Mouse (Mus musculus) forebrain, embryonic 11.5 days (tissue): Measurements from ENCODE around the gene Srxn1. TPM values are rescaled to one million over a fixed set of nuclear protein-coding genes. Genes with fewer than 3 reads are reported as not detected.

Source experiments
- ATAC-seq: fragments of 200-750 bp; cut with Nextera tagmentation; replicated peaks from 2 replicates; pipeline ENCODE4 v1.8.0; 2017; ENCODE audit warnings: moderate TSS enrichment; ENCODE audit not compliant: low FRiP score
- DNase-seq: peaks from one replicate; pipeline ENCODE4 v3.0.0-alpha.2; 2017; ENCODE audit warnings: low spot score
- H3K27ac ChIP-seq: fragments of 300-500 bp; sonication (generic); 2 replicates; pipeline ENCODE4 v1.5.1; 2014; ENCODE audit warnings: low read depth, low read length
- H3K27me3 ChIP-seq: fragments of 300-500 bp; sonication (generic); 2 replicates; pipeline ENCODE4 v1.6.1; 2014; ENCODE audit warnings: mild to moderate bottlenecking, low read length, mixed read lengths; ENCODE audit not compliant: control insufficient read depth, insufficient read depth
- H3K36me3 ChIP-seq: fragments of 300-500 bp; sonication (generic); 2 replicates; pipeline ENCODE4 v1.6.1; 2014; ENCODE audit warnings: mild to moderate bottlenecking, low read length, moderate library complexity, mixed read lengths; ENCODE audit not compliant: control insufficient read depth, insufficient read depth
- H3K4me1 ChIP-seq: fragments of 300-500 bp; sonication (generic); replicated peaks from 2 replicates; pipeline ENCODE4 v1.6.1; 2014; ENCODE audit warnings: low read length, mixed read lengths; ENCODE audit not compliant: control insufficient read depth, insufficient read depth
- H3K4me2 ChIP-seq: fragments of 300-500 bp; sonication (generic); 2 replicates; pipeline ENCODE4 v1.6.1; 2014; ENCODE audit warnings: low read depth, mild to moderate bottlenecking, low read length, moderate library complexity, mixed read lengths; ENCODE audit not compliant: severe bottlenecking
- H3K4me3 ChIP-seq: fragments of 300-500 bp; sonication (generic); 2 replicates; pipeline ENCODE4 v1.5.1; 2014; ENCODE audit warnings: low read depth, low read length
- H3K9ac ChIP-seq: fragments of 300-500 bp; sonication (generic); 2 replicates; pipeline ENCODE4 v1.6.1; 2014; ENCODE audit warnings: low read length
- H3K9me3 ChIP-seq: fragments of 300-500 bp; sonication (generic); 2 replicates; pipeline ENCODE4 v1.6.1; 2016; ENCODE audit warnings: low read length, mixed read lengths; ENCODE audit not compliant: control insufficient read depth
- WGBS: fragments of 180-500 bp; shearing (Covaris S2); extraction: QIAGEN DNeasy Blood & Tissue Kit; methylation state at CpG from one replicate; pipeline ENCODE4 v1.1.7; 2014; 5-methylcytosine and 5-hydroxymethylcytosine counted together
- polyA plus RNA-seq: library from polyadenylated mRNA; unstranded; fragments of >200 nt; fragmentation: Nextera tagmentation; extraction: Ambion mirVana; gene quantifications from 2 replicates; pipeline ENCODE4 v1.2.1, GENCODE M21; 2014

Srxn1 gene
- polyA plus RNA-seq, 1 experiment from 2014 or later = 14.3 TPM

GRCm38 (mm10) chr2:152149891-152150290 lies 44.6 kb downstream of the Srxn1 start:
- ATAC-seq = no peak
- Histone ChIP-seq H3K27me3 (peaks cover 9% of the 10 kb centered on the region), H3K36me3 (no peaks in the 10 kb centered on the region), H3K9ac (no peak overlapping the region), H3K4me1 (no peaks in the 10 kb centered on the region), H3K27ac (no peak overlapping the region), H3K9me3 (no peaks in the 10 kb centered on the region), H3K4me3 (no peak overlapping the region), H3K4me2 (no peak overlapping the region)
- 14% methylated on average over 4 of the region's 4 CpGs for WGBS
- peak; percentile 16 for DNase-seq

- Histone ChIP-seq H3K36me3 (no peaks in the 10 kb centered on the region), H3K4me3 (no peak overlapping the region), H3K27me3 (peaks cover 4% of the 10 kb centered on the region; the same call in 1 of the 2 replicates), H3K9ac (no peak overlapping the region), H3K9me3 (no peaks in the 10 kb centered on the region), H3K27ac (no peak overlapping the region), H3K4me2 (no peak overlapping the region), H3K4me1 (no peaks in the 10 kb centered on the region)
- no peak for ATAC-seq
- 61% methylated on average over 6 of the region's 6 CpGs for WGBS
- peak; percentile 41 for DNase-seq
These were observed 45.1 kb downstream of the Srxn1 start for GRCm38 (mm10) chr2:152150373-152150772.

- Histone ChIP-seq H3K27me3 (no peaks in the 10 kb centered on the region), H3K9ac (no peak overlapping the region), H3K27ac (no peak overlapping the region), H3K9me3 (no peaks in the 10 kb centered on the region), H3K4me1 (no peaks in the 10 kb centered on the region), H3K4me2 (no peak overlapping the region), H3K36me3 (no peaks in the 10 kb centered on the region), H3K4me3 (no peak overlapping the region)
- ATAC-seq = no peak
- WGBS = 40% methylated on average over 3 of the region's 3 CpGs
- peak; percentile 48 for DNase-seq
These were observed 48.0 kb downstream of the Srxn1 start for GRCm38 (mm10) chr2:152153361-152153760.

- no peaks in the 10 kb centered on the region for H3K4me1 ChIP-seq
- ATAC-seq = no peak; the same call in 1 of the 2 replicates
- H3K4me2 ChIP-seq = no peak overlapping the region
- peak; percentile 61 for DNase-seq
- H3K27me3 ChIP-seq = no peaks in the 10 kb centered on the region
- no peak overlapping the region for H3K9ac ChIP-seq
- no peaks in the 10 kb centered on the region for H3K36me3 ChIP-seq
- 53% methylated on average over 7 of the region's 7 CpGs for WGBS
- no peaks in the 10 kb centered on the region for H3K9me3 ChIP-seq
- H3K27ac ChIP-seq = no peak overlapping the region
- no peak overlapping the region for H3K4me3 ChIP-seq
These were observed 50.3 kb downstream of the Srxn1 start for GRCm38 (mm10) chr2:152155414-152156208.

GRCm38 (mm10) chr2:152156471-152156870 lies 51.2 kb downstream of the Srxn1 start:
- WGBS = 84% methylated on average over 6 of the region's 6 CpGs
- Histone ChIP-seq H3K4me3 (no peak overlapping the region), H3K9ac (no peak overlapping the region), H3K27me3 (no peaks in the 10 kb centered on the region), H3K36me3 (no peaks in the 10 kb centered on the region), H3K4me2 (no peak overlapping the region), H3K4me1 (no peaks in the 10 kb centered on the region), H3K27ac (no peak overlapping the region), H3K9me3 (no peaks in the 10 kb centered on the region)
- DNase-seq (peak; percentile 20), ATAC-seq (no peak)

GRCm38 (mm10) chr2:152159487-152159886 lies 54.2 kb downstream of the Srxn1 start:
- ATAC-seq (no peak), DNase-seq (peak; percentile 7)
- no peaks in the 10 kb centered on the region for H3K9me3 ChIP-seq
- no peak overlapping the region for H3K4me3 ChIP-seq
- no peak overlapping the region for H3K9ac ChIP-seq
- H3K27me3 ChIP-seq = no peaks in the 10 kb centered on the region
- H3K4me2 ChIP-seq = no peak overlapping the region
- no peak overlapping the region for H3K27ac ChIP-seq
- no peaks in the 10 kb centered on the region for H3K36me3 ChIP-seq
- 90% methylated on average over 1 of the region's 1 CpGs for WGBS
- H3K4me1 ChIP-seq = no peaks in the 10 kb centered on the region

Other genes starting within 250 kb of the Srxn1 start
- not detected in 2 replicates for gene Angpt4, start 194.3 kb upstream of the Srxn1 start, polyA plus RNA-seq
- gene Fam110a, start 125.3 kb upstream of the Srxn1 start, polyA plus RNA-seq = 85.6 and 88.1 TPM in 2 replicates
- 1.0 and 1.4 TPM in 2 replicates for gene Slc52a3, start 109.0 kb upstream of the Srxn1 start, polyA plus RNA-seq
- 10.0 and 11.3 TPM in 2 replicates for gene Scrt2, start 24.0 kb upstream of the Srxn1 start, polyA plus RNA-seq
- 3.4 and 3.5 TPM in 2 replicates for gene Tcf15, start 38.0 kb downstream of the Srxn1 start, polyA plus RNA-seq
- gene Csnk2a1, start 121.3 kb downstream of the Srxn1 start, polyA plus RNA-seq = 72.2 and 73.6 TPM in 2 replicates
- 30.6 and 31.7 TPM in 2 replicates for gene Tbc1d20, start 188.3 kb downstream of the Srxn1 start, polyA plus RNA-seq
- 94.2 TPM in 2 replicates for gene Rbck1, start 227.1 kb downstream of the Srxn1 start, polyA plus RNA-seq
- gene Trib3, start 238.5 kb downstream of the Srxn1 start, polyA plus RNA-seq = 1.3 and 2.1 TPM in 2 replicates